Comparison of ENCODE assay signal across 9 mouse cellular contexts in the genomic region with DNA sequence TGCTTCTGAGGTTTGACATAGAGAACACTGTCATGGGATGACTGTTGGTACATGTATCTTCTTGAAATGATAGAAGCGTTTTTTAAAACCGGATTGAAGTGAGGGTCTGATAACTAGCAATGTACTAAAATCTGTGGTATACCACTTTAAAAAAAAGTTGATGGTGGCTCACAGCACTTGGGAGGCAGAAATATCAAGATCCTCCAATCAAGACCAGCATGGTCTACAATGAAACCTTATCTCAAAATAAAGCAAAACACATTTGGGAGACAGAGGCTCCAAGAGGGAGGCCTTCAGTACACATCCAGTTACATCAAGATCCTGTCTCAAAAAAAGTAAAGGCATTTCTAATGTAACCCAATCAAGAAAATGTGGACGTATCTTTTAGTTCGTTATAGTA. TPM values are rescaled to one million over a fixed set of nuclear protein-coding genes. Genes with fewer than 3 reads are reported as not detected.
A peak's percentile ranks its signal among the peaks of the same experiment; 100 is the strongest.
DNase-seq lines count a peak whose midpoint lies in the region; ATAC-seq and TF ChIP-seq lines count a peak whose summit lies in the region.
"Had no signal": no experiment of that assay in that cellular context is flagged by ENCODE, and none has a peak within 500 bp of the region (broad histone marks: within the 10 kb centered on the region; RNA-seq: fewer than 3 reads in every experiment).

No protein-coding gene starts in this region.

- H3K4me3 ChIP-seq in lung, embryonic 15.5 days = peak overlapping the region; percentile 98
- H3K4me3 ChIP-seq in embryonic facial prominence, embryonic 15.5 days (replicated peaks) = peak overlapping the region; percentile 74
- peak overlapping the region; percentile 91 for H3K4me3 ChIP-seq in limb, embryonic 13.5 days
- H3K4me3 ChIP-seq in small intestine, adult 2 months (ENCODE audit: low read depth, low read length) = peak overlapping the region; percentile 42

- DNase-seq in lung, adult 18-20 months = no peak
- DNase-seq in retina, embryonic 14.5 days (ENCODE audit: low spot score) = no peak
- no peak for DNase-seq in layer of hippocampus, adult 9-10 months (ENCODE audit: low spot score)
- DNase-seq: lung, postnatal 14 days had no signal

- no peak overlapping the region for H3K27ac ChIP-seq in lung, embryonic 15.5 days
- 0 out of 2 replicates have a peak overlapping the region, but pooled peaks have one; percentile 100 for H3K27ac ChIP-seq in embryonic facial prominence, embryonic 15.5 days (replicated peaks)
- H3K27ac ChIP-seq in limb, embryonic 13.5 days = no peak overlapping the region
- no peak overlapping the region for H3K27ac ChIP-seq in small intestine, adult 2 months (ENCODE audit: insufficient read depth, low read depth, low read length)

- TF ChIP-seq POLR2A in small intestine, adult 2 months (IDR thresholded peaks at IDR 0.05; ENCODE audit: low read depth, low read length) = no peak

- peaks cover 30% of the 10 kb centered on the region for H3K4me1 ChIP-seq in lung, embryonic 15.5 days
- H3K4me1 ChIP-seq in embryonic facial prominence, embryonic 15.5 days = peaks cover 34% of the 10 kb centered on the region
- H3K4me1 ChIP-seq in limb, embryonic 13.5 days = peaks cover 43% of the 10 kb centered on the region
- H3K4me1 ChIP-seq in small intestine, adult 2 months (ENCODE audit: control insufficient read depth, insufficient read depth, insufficient read length, low read length) = peaks cover 3% of the 10 kb centered on the region; the same call in 1 of the 2 replicates

- H3K36me3 ChIP-seq in lung, embryonic 15.5 days = peaks cover 10% of the 10 kb centered on the region; the same call in 1 of the 2 replicates
- H3K36me3 ChIP-seq in embryonic facial prominence, embryonic 15.5 days = peaks cover 7% of the 10 kb centered on the region
- peaks cover 13% of the 10 kb centered on the region for H3K36me3 ChIP-seq in limb, embryonic 13.5 days
- H3K36me3 ChIP-seq in small intestine, adult 2 months (ENCODE audit: control insufficient read depth, insufficient read depth, low read length) = peaks cover 14% of the 10 kb centered on the region

- H3K4me2 ChIP-seq in lung, embryonic 15.5 days = peak overlapping the region; percentile 63
- H3K4me2 ChIP-seq in embryonic facial prominence, embryonic 15.5 days (replicated peaks) = peak overlapping the region; percentile 63
- peak overlapping the region; percentile 66 for H3K4me2 ChIP-seq in limb, embryonic 13.5 days (replicated peaks)

- no peaks in the 10 kb centered on the region for H3K27me3 ChIP-seq in lung, embryonic 15.5 days
- no peaks in the 10 kb centered on the region for H3K27me3 ChIP-seq in embryonic facial prominence, embryonic 15.5 days
- H3K27me3 ChIP-seq in limb, embryonic 13.5 days = no peaks in the 10 kb centered on the region
- no peaks in the 10 kb centered on the region for H3K27me3 ChIP-seq in small intestine, adult 2 months (ENCODE audit: control insufficient read depth, insufficient read depth, low read length)

- H3K9ac ChIP-seq in lung, embryonic 15.5 days = peak overlapping the region; percentile 99
- H3K9ac ChIP-seq in embryonic facial prominence, embryonic 15.5 days = 0 out of 2 replicates have a peak overlapping the region, but pooled peaks have one; percentile 89
- H3K9ac ChIP-seq in limb, embryonic 13.5 days = peak overlapping the region; percentile 100; the same call in 1 of the 2 replicates

- 25% methylated on average over 4 of the region's 4 CpGs for WGBS in lung, embryonic 15.5 days
- WGBS in embryonic facial prominence, embryonic 15.5 days = 35% methylated on average over 4 of the region's 4 CpGs
- WGBS in limb, embryonic 13.5 days = 57% methylated on average over 4 of the region's 4 CpGs
- WGBS in small intestine, adult 2 months = 15% methylated on average over 4 of the region's 4 CpGs

- no peaks in the 10 kb centered on the region for H3K9me3 ChIP-seq in lung, embryonic 15.5 days
- H3K9me3 ChIP-seq in embryonic facial prominence, embryonic 15.5 days (replicated peaks) = no peaks in the 10 kb centered on the region
- H3K9me3 ChIP-seq in limb, embryonic 13.5 days = no peaks in the 10 kb centered on the region

- no peak for ATAC-seq in lung, embryonic 15.5 days (ENCODE audit: borderline replicate concordance, extremely low read depth, low FRiP score, low TSS enrichment)
- ATAC-seq in embryonic facial prominence, embryonic 15.5 days (ENCODE audit: insufficient number of reproducible peaks, low FRiP score, low TSS enrichment, low read depth) = no peak
- no peak for ATAC-seq in limb, embryonic 13.5 days (ENCODE audit: low FRiP score, low read depth)
- no peak for ATAC-seq in granulocyte monocyte progenitor cell, adult 5-6 weeks (replicated peaks; ENCODE audit: poor library complexity, severe bottlenecking)

- TF ChIP-seq CTCF in small intestine, adult 2 months (IDR thresholded peaks at IDR 0.05; ENCODE audit: extremely low read depth, insufficient read length, insufficient replicate concordance, low read depth, low read length) = no peak

RNA-seq across cellular contexts. Expression of gene Hnrnph3, which starts 2.3 kb away (rescaled TPM):
- 111 and 114 TPM in 2 replicates for polyA plus RNA-seq in lung, embryonic 15.5 days (2015; fragmentation: Nextera tagmentation; extraction: Ambion mirVana)
- polyA plus RNA-seq in embryonic facial prominence, embryonic 15.5 days (2015; fragmentation: Nextera tagmentation; extraction: Ambion mirVana) = 96.3 and 100 TPM in 2 replicates
- polyA plus RNA-seq in limb, embryonic 13.5 days (2015; fragmentation: Nextera tagmentation; extraction: Ambion mirVana) = 137 and 140 TPM in 2 replicates
- polyA plus RNA-seq in small intestine, adult 2 months (2012; rRNA removed) = 2.7 and 9.4 TPM in 2 replicates
- total RNA-seq in granulocyte monocyte progenitor cell, adult 5-6 weeks (2014; fragmentation: Nextera tagmentation) = 64.1 and 67.8 TPM in 2 replicates
- total RNA-seq in granulocyte monocyte progenitor cell, adult 5-6 weeks (2017) = 34.0 and 43.0 TPM in 2 replicates

RNA-seq across cellular contexts. Expression of gene Pbld2, which starts 2.4 kb away (rescaled TPM):
- polyA plus RNA-seq in lung, embryonic 15.5 days (2015; fragmentation: Nextera tagmentation; extraction: Ambion mirVana) = 1.1 and 1.5 TPM in 2 replicates
- polyA plus RNA-seq in embryonic facial prominence, embryonic 15.5 days (2015; fragmentation: Nextera tagmentation; extraction: Ambion mirVana) = 0.62 and 1.3 TPM in 2 replicates
- polyA plus RNA-seq in limb, embryonic 13.5 days (2015; fragmentation: Nextera tagmentation; extraction: Ambion mirVana) = 0.56 and 0.98 TPM in 2 replicates
- 21.8 and 34.1 TPM in 2 replicates for polyA plus RNA-seq in small intestine, adult 2 months (2012; rRNA removed)
- 0.34 TPM in 1 of 2 replicates, not detected in the other for total RNA-seq in granulocyte monocyte progenitor cell, adult 5-6 weeks (2014; fragmentation: Nextera tagmentation)
- total RNA-seq in granulocyte monocyte progenitor cell, adult 5-6 weeks (2017) = not detected in 2 replicates

RNA-seq across cellular contexts. Expression of gene Pbld1, which starts 38.3 kb away (rescaled TPM):
- polyA plus RNA-seq in lung, embryonic 15.5 days (2015; fragmentation: Nextera tagmentation; extraction: Ambion mirVana) = 0.77 and 0.89 TPM in 2 replicates
- polyA plus RNA-seq in embryonic facial prominence, embryonic 15.5 days (2015; fragmentation: Nextera tagmentation; extraction: Ambion mirVana) = 1.1 and 1.3 TPM in 2 replicates
- polyA plus RNA-seq in limb, embryonic 13.5 days (2015; fragmentation: Nextera tagmentation; extraction: Ambion mirVana) = 1.2 and 1.3 TPM in 2 replicates
- polyA plus RNA-seq in small intestine, adult 2 months (2012; rRNA removed) = 4.7 and 6.7 TPM in 2 replicates
- total RNA-seq in granulocyte monocyte progenitor cell, adult 5-6 weeks (2014; fragmentation: Nextera tagmentation) = not detected in 2 replicates
- total RNA-seq in granulocyte monocyte progenitor cell, adult 5-6 weeks (2017) = not detected in 2 replicates

RNA-seq across cellular contexts. Expression of gene Rufy2, which starts 41.7 kb away (rescaled TPM):
- 19.1 and 21.9 TPM in 2 replicates for polyA plus RNA-seq in lung, embryonic 15.5 days (2015; fragmentation: Nextera tagmentation; extraction: Ambion mirVana)
- polyA plus RNA-seq in embryonic facial prominence, embryonic 15.5 days (2015; fragmentation: Nextera tagmentation; extraction: Ambion mirVana) = 26.8 and 31.0 TPM in 2 replicates
- 33.7 and 34.8 TPM in 2 replicates for polyA plus RNA-seq in limb, embryonic 13.5 days (2015; fragmentation: Nextera tagmentation; extraction: Ambion mirVana)
- 1.1 TPM in 2 replicates for polyA plus RNA-seq in small intestine, adult 2 months (2012; rRNA removed)
- total RNA-seq in granulocyte monocyte progenitor cell, adult 5-6 weeks (2014; fragmentation: Nextera tagmentation) = 4.0 and 9.5 TPM in 2 replicates
- 5.6 and 7.3 TPM in 2 replicates for total RNA-seq in granulocyte monocyte progenitor cell, adult 5-6 weeks (2017)

Comparison
In these comparisons a context has a peak if more than half of its experiments do, and no peak if none do; other contexts are left out.
1. H3K4me3 ChIP-seq: peak in every context shown above with its lines; median percentile 98 in lung, embryonic 15.5 days; 91 in limb, embryonic 13.5 days; 74 in embryonic facial prominence, embryonic 15.5 days; 42 in small intestine, adult 2 months.